Mouse (Mus musculus) neural tube, embryonic 13.5 days (tissue): Measurements from ENCODE around the gene Hlcs. TPM values are rescaled to one million over a fixed set of nuclear protein-coding genes. Genes with fewer than 3 reads are reported as not detected.

Experiments
- ATAC-seq: fragments of 200-750 bp; cut with Nextera tagmentation; 2 replicates; pipeline ENCODE4 v1.8.0; 2017; ENCODE audit warnings: low read depth, mild to moderate bottlenecking, moderate TSS enrichment, moderate library complexity
- H3K27ac ChIP-seq: fragments of 300-500 bp; sonication (generic); replicated peaks from 2 replicates; pipeline ENCODE4 v1.5.1; 2015; ENCODE audit warnings: moderate library complexity, mild to moderate bottlenecking, inconsistent platforms
- H3K27me3 ChIP-seq: fragments of 300-500 bp; sonication (generic); 2 replicates; pipeline ENCODE4 v1.6.1; 2015; ENCODE audit warnings: mild to moderate bottlenecking, inconsistent platforms
- H3K36me3 ChIP-seq: fragments of 300-500 bp; sonication (generic); 2 replicates; pipeline ENCODE4 v1.6.1; 2015; ENCODE audit warnings: mild to moderate bottlenecking, inconsistent platforms
- H3K4me1 ChIP-seq: fragments of 300-500 bp; sonication (generic); replicated peaks from 2 replicates; pipeline ENCODE4 v1.6.1; 2015; ENCODE audit warnings: inconsistent platforms
- H3K4me2 ChIP-seq: fragments of 300-500 bp; sonication (generic); 2 replicates; pipeline ENCODE4 v1.6.1; 2015; ENCODE audit warnings: inconsistent platforms, mild to moderate bottlenecking, moderate library complexity
- H3K4me3 ChIP-seq: fragments of 300-500 bp; sonication (generic); 2 replicates; pipeline ENCODE4 v1.5.1; 2015; ENCODE audit warnings: mild to moderate bottlenecking, inconsistent platforms
- H3K9ac ChIP-seq: fragments of 300-500 bp; sonication (generic); 2 replicates; pipeline ENCODE4 v1.6.1; 2015; ENCODE audit warnings: moderate library complexity, mild to moderate bottlenecking, inconsistent platforms
- H3K9me3 ChIP-seq: fragments of 300-500 bp; sonication (generic); 2 replicates; pipeline ENCODE4 v1.6.1; 2016; ENCODE audit warnings: inconsistent platforms
- WGBS: fragments of 180-500 bp; shearing (Covaris S2); methylation state at CpG from one replicate; pipeline ENCODE4 v1.1.7; 2015; 5-methylcytosine and 5-hydroxymethylcytosine counted together
- polyA plus RNA-seq: library from polyadenylated mRNA; unstranded; fragments of >200 nt; fragmentation: Nextera tagmentation; extraction: Ambion mirVana; gene quantifications from 2 replicates; pipeline ENCODE4 v1.2.1, GENCODE M21; 2015

The Hlcs gene
- polyA plus RNA-seq, 1 experiment from 2014 or later, result 7.9 TPM

DNA sequence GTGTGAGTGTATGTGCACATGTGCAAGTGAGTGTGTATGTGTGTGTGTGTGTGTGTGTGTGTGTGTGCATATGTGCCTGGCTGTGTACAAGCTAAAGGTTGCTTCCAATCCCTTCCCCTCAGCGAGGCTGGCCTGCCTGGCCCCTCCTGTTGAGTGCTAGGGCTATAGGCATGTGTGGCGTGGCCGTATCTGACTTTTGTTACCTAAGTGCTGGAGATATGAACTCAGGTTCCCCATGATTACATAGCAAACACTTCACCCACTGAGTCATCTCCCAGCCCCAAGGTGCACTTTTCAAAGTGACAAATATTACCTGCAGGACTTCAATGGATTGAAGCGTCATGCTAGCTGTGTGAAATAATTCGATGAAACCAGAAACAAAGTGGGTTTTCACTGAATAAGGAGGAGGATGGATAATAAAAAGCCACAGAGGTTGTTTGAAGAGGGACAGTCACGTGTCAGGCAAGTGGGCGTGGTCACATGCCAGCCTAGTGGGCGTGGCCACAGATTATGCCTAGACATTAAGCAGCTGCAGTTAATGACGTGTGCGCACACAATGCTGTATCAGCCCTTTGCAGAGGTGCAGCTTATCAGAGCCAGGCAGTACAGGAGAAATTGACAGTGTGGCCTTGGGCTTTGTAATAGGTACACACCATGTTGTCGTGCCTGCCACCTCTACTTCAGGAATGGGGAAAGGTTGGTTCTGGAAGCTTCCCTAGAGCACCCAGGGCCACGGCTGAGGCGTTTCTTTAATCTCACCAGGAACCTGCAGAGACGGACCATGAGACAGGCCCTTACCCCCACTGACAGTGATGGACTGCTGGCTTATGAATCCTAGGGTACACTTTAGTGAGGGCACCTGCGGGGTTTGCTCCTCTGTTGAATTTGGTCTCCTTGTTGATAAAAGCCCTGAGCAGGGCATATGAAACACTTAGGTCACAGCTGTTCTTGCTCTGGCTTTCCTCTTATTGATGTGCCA, 163.0 kb downstream of the Hlcs start:
- WGBS, result 70% methylated on average over 15 of the region's 15 CpGs
- H3K4me1 ChIP-seq, result peaks cover 30% of the 10 kb centered on the region
- H3K9me3 ChIP-seq, result no peaks in the 10 kb centered on the region
- no peak for ATAC-seq
- no peak overlapping the region for H3K4me3 ChIP-seq
- no peak overlapping the region for H3K4me2 ChIP-seq
- H3K36me3 ChIP-seq, result no peaks in the 10 kb centered on the region
- no peak overlapping the region for H3K9ac ChIP-seq
- peaks cover 33% of the 10 kb centered on the region for H3K27me3 ChIP-seq
- H3K27ac ChIP-seq, result no peak overlapping the region

GRCm38 (mm10) chr16:94148139-94148538, 165.2 kb downstream of the Hlcs start:
- H3K9me3 ChIP-seq, result no peaks in the 10 kb centered on the region

GRCm38 (mm10) chr16:94143325-94143724, 170.0 kb downstream of the Hlcs start:
- H3K9me3 ChIP-seq, result no peaks in the 10 kb centered on the region
- no peak overlapping the region; the same call in 1 of the 2 replicates for H3K9ac ChIP-seq
- H3K4me1 ChIP-seq, result peaks cover 20% of the 10 kb centered on the region
- H3K27ac ChIP-seq, result no peak overlapping the region
- no peak for ATAC-seq
- no peak overlapping the region for H3K4me3 ChIP-seq
- 0 out of 2 replicates have a peak, but pooled peaks cover 2% of the 10 kb centered on the region for H3K36me3 ChIP-seq
- WGBS, result 14% methylated on average over 10 of the region's 10 CpGs
- peaks cover 13% of the 10 kb centered on the region; the same call in 1 of the 2 replicates for H3K27me3 ChIP-seq
- H3K4me2 ChIP-seq, result 0 out of 2 replicates have a peak overlapping the region, but pooled peaks have one; percentile 13

More at GRCm38 (mm10) chr16:94148139-94148538, 165.2 kb downstream of the Hlcs start:
- no peak for ATAC-seq
- Histone ChIP-seq H3K36me3 (no peaks in the 10 kb centered on the region), H3K4me1 (peaks cover 25% of the 10 kb centered on the region), H3K27me3 (peaks cover 39% of the 10 kb centered on the region), H3K4me3 (no peak overlapping the region), H3K4me2 (no peak overlapping the region), H3K9ac (no peak overlapping the region), H3K27ac (no peak overlapping the region)
- 42% methylated on average over 11 of the region's 11 CpGs for WGBS

GRCm38 (mm10) chr16:94140746-94141145, 172.6 kb downstream of the Hlcs start:
- WGBS, result 70% methylated on average over 10 of the region's 10 CpGs

DNA sequence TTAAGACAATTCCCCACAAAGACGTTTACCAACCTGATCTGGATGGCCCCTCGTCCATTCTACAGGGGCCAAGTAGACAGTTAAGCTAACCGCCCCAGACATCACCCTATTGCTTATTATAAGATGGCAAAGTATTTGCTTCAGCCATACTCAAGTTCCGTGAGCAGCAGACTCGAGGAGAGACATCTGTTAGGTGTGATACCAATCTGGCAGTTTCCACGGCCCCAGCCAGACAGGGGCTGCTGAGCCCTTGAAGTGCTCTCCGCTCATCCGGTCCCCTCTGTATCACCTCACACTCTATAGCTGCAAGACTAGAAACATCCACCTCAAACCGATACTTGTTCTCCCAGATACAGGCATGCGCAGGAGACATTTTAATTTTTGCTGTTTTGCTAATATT, 179.2 kb downstream of the Hlcs start:
- 0 out of 2 replicates have a peak, but pooled peaks cover 4% of the 10 kb centered on the region for H3K36me3 ChIP-seq

More at GRCm38 (mm10) chr16:94140746-94141145, 172.6 kb downstream of the Hlcs start:
- Histone ChIP-seq H3K9ac (no peak overlapping the region), H3K4me2 (no peak overlapping the region), H3K4me3 (no peak overlapping the region), H3K27ac (no peak overlapping the region), H3K27me3 (peaks cover 13% of the 10 kb centered on the region; the same call in 1 of the 2 replicates), H3K9me3 (no peaks in the 10 kb centered on the region), H3K4me1 (peaks cover 16% of the 10 kb centered on the region), H3K36me3 (0 out of 2 replicates have a peak, but pooled peaks cover 4% of the 10 kb centered on the region)
- ATAC-seq, result no peak

GRCm38 (mm10) chr16:94128236-94128835, 185.0 kb downstream of the Hlcs start:
- H3K27me3 ChIP-seq, result peaks cover 52% of the 10 kb centered on the region
- WGBS, result 26% methylated on average over 2 of the region's 2 CpGs
- no peak for ATAC-seq
- no peak overlapping the region for H3K27ac ChIP-seq
- H3K9ac ChIP-seq, result no peak overlapping the region
- no peaks in the 10 kb centered on the region for H3K9me3 ChIP-seq
- H3K36me3 ChIP-seq, result no peaks in the 10 kb centered on the region
- H3K4me1 ChIP-seq, result peaks cover 25% of the 10 kb centered on the region
- no peak overlapping the region for H3K4me3 ChIP-seq
- no peak overlapping the region for H3K4me2 ChIP-seq

More for the DNA sequence above, 179.2 kb downstream of the Hlcs start:
- Histone ChIP-seq H3K9me3 (no peaks in the 10 kb centered on the region), H3K4me3 (no peak overlapping the region), H3K9ac (no peak overlapping the region), H3K4me2 (no peak overlapping the region), H3K27ac (no peak overlapping the region), H3K27me3 (peaks cover 6% of the 10 kb centered on the region), H3K4me1 (no peaks in the 10 kb centered on the region)
- ATAC-seq, result no peak
- WGBS, result 81% methylated on average over 10 of the region's 10 CpGs

DNA sequence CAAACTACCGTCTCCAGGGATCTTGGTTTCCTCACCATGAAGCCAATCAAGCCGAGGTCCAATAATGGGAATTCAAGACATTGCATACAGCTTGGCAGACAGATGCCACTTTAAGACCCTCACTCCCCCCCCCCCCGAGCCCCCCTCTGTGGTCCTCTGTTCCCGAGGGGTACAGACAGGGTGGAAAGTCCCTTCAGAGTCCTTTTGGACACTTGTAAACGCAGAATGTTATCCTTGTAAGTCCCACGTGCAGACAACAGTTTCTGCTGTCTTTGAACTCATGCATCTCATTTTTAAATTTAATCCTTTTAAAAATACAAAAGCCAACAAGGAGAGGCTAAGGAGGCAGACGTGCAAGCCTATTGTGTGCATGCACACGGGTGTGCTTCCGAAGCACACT, 187.2 kb downstream of the Hlcs start:
- Histone ChIP-seq H3K27ac (no peak overlapping the region), H3K4me3 (no peak overlapping the region; the same call in 1 of the 2 replicates), H3K9ac (no peak overlapping the region), H3K27me3 (peaks cover 74% of the 10 kb centered on the region), H3K4me2 (peak overlapping the region; percentile 85), H3K9me3 (no peaks in the 10 kb centered on the region), H3K36me3 (no peaks in the 10 kb centered on the region), H3K4me1 (peaks cover 25% of the 10 kb centered on the region)
- WGBS, result 34% methylated on average over 9 of the region's 9 CpGs
- no peak for ATAC-seq

DNA sequence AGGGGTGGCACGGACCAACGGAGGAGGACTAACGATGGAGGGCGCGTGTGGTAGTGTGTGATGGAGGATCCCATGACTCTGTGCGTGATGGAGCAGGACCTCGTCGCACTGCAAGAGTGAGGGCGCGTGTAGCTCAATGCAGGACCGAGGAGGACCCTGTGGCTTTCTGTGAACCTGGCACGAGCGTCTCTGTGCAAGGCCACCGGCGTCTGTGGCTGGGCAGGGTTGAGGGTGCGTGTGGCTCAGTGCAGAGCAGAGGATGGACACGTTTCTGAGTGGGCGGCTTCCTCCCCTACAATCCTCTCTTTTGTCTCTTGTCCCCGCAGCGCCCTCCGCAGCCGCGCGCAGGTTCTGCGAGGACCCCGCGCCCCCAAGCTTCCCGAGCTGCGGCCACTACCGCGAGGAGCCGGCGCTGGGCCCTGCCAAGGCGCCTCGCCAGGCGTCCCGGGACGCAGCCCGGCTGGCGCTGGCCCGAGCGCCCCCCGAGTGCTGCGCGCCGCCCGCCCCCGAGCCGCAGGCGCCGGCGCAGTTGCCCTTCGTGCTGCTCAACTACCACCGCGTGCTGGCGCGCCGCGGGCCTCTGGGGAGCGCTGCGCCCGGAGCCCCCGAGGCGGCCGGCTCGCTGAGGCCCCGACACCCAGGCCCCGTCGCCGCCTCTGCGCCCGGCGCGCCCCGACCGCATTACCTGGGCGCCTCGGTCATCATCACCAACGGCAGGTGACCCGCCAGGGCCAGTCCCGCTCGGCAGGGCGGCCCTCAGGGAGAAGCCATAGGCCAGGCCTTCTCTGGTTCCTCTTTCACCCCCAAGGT, 188.0 kb downstream of the Hlcs start:
- H3K4me3 ChIP-seq, result peak overlapping the region; percentile 47
- 1% methylated on average over 72 of the region's 83 CpGs for WGBS
- H3K27me3 ChIP-seq, result peaks cover 78% of the 10 kb centered on the region
- peaks cover 25% of the 10 kb centered on the region for H3K4me1 ChIP-seq
- peak overlapping the region; percentile 85 for H3K4me2 ChIP-seq
- H3K27ac ChIP-seq, result no peak overlapping the region
- H3K9ac ChIP-seq, result peak overlapping the region; percentile 75
- no peaks in the 10 kb centered on the region for H3K9me3 ChIP-seq
- H3K36me3 ChIP-seq, result no peaks in the 10 kb centered on the region
- peak; percentile 65 for ATAC-seq

DNA sequence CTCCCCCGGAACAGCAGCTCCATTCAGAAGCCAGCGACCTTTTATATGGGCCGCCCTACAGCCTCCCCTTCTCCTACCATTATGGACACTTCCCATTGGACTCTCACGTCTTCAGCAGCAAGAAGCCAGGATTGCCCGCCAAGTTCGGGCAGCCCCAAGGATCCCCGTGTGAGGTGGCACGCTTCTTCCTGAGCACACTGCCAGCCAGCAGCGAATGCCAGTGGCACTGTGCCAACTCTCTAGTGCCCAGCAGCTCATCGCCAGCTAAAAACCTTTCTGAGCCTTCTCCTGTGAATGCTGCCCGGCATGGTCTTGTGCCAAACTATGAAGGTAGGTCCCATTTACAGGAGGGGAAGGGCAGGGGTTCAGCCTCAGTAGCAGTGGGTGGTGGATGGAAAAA, 190.1 kb downstream of the Hlcs start:
- Histone ChIP-seq H3K27me3 (peaks cover 80% of the 10 kb centered on the region), H3K4me1 (peaks cover 21% of the 10 kb centered on the region), H3K4me3 (no peak overlapping the region), H3K36me3 (no peaks in the 10 kb centered on the region), H3K27ac (no peak overlapping the region), H3K9ac (no peak overlapping the region), H3K9me3 (no peaks in the 10 kb centered on the region), H3K4me2 (no peak overlapping the region)
- WGBS, result 63% methylated on average over 11 of the region's 11 CpGs
- ATAC-seq, result no peak

DNA sequence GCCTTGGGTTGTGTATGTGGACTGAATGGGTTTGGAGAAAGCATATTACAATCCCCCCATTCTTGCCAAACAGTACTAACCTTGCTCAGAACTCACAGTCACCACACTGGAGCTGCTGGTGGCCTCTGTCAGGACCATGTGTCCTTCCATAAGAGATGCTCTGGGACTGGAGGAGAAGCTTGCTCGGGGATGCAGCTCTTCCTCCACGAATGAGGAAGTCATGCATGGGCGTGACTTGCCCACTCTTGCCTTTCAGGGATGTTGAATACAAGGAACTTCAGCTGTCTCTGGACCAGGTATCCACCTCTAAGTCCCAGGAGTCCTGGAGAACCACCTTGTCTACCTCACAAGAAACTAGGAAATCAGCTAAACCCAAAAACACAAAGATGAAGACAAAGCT, 191.0 kb downstream of the Hlcs start:
- Histone ChIP-seq H3K4me2 (no peak overlapping the region), H3K9me3 (no peaks in the 10 kb centered on the region), H3K27ac (no peak overlapping the region), H3K27me3 (peaks cover 75% of the 10 kb centered on the region), H3K36me3 (no peaks in the 10 kb centered on the region), H3K9ac (no peak overlapping the region), H3K4me1 (peaks cover 20% of the 10 kb centered on the region), H3K4me3 (no peak overlapping the region)
- WGBS, result 87% methylated on average over 3 of the region's 3 CpGs
- ATAC-seq, result no peak

GRCm38 (mm10) chr16:94118394-94118793, 195.0 kb downstream of the Hlcs start:
- Histone ChIP-seq H3K36me3 (no peaks in the 10 kb centered on the region), H3K4me3 (no peak overlapping the region), H3K4me2 (no peak overlapping the region), H3K27ac (no peak overlapping the region), H3K27me3 (peaks cover 58% of the 10 kb centered on the region), H3K9me3 (no peaks in the 10 kb centered on the region), H3K4me1 (no peaks in the 10 kb centered on the region), H3K9ac (no peak overlapping the region)
- 100% methylated on average over 1 of the region's 1 CpGs for WGBS
- no peak for ATAC-seq
